Mouse (Mus musculus): ENCODE measurements around the gene Rnf166.

GRCm38 (mm10) chr8:122464985-122465384 is 10.9 kb downstream of the Rnf166 start:
- TF ChIP-seq CTCF (IDR thresholded peaks at IDR 0.05) = no peak
- TF ChIP-seq POLR2A (IDR thresholded peaks at IDR 0.05; ENCODE audit: insufficient read depth, low read depth, low read length) = no peak
- TF ChIP-seq EP300 (IDR thresholded peaks at IDR 0.05; ENCODE audit: insufficient read depth, low read depth, low read length) = no peak
